ENCODE assay signal across 8 mouse cellular contexts in genomic region chr8:119394097-119394496, GRCm38 (mm10). TPM values are rescaled to one million over a fixed set of nuclear protein-coding genes. Genes with fewer than 3 reads are reported as not detected.
DNase-seq lines count a peak whose midpoint lies in the region; ATAC-seq and TF ChIP-seq lines count a peak whose summit lies in the region.

No protein-coding gene starts in this region.

- peaks cover 9 to 19% of the 10 kb centered on the region in 2 experiments for H3K4me1 ChIP-seq in heart, embryonic 14.5 days (ENCODE audit: control insufficient read depth in 2 of 2, insufficient read depth in 2 of 2, low read length in 2 of 2)
- peaks cover 9% of the 10 kb centered on the region for H3K4me1 ChIP-seq in bone marrow macrophage, adult 2 months (ENCODE audit: control insufficient read depth, insufficient read depth, low read length)
- H3K4me1 ChIP-seq in hindbrain, embryonic 13.5 days (replicated peaks): peaks cover 19% of the 10 kb centered on the region
- peaks cover 9% of the 10 kb centered on the region for H3K4me1 ChIP-seq in midbrain, embryonic 12.5 days

- H3K27ac ChIP-seq in heart, embryonic 14.5 days (replicated peaks in 1 of 2; ENCODE audit: control insufficient read depth in 1 of 2, insufficient read depth in 1 of 2, low read depth in 2 of 2, low read length in 2 of 2): peak overlapping the region; percentile 8 to 89; a peak in 2 of 4 replicates
- H3K27ac ChIP-seq in bone marrow macrophage, adult 2 months (ENCODE audit: insufficient read depth, low read depth, low read length): no peak overlapping the region
- H3K27ac ChIP-seq in hindbrain, embryonic 13.5 days: peak overlapping the region; percentile 94
- peak overlapping the region; percentile 92; the same call in 1 of the 2 replicates for H3K27ac ChIP-seq in midbrain, embryonic 12.5 days (replicated peaks)

- TF ChIP-seq CTCF in bone marrow macrophage, adult 2 months (IDR thresholded peaks at IDR 0.05; ENCODE audit: low read depth, low read length): no peak

- H3K9ac ChIP-seq in heart, embryonic 14.5 days (ENCODE audit: low read length): peak overlapping the region; percentile 91
- H3K9ac ChIP-seq in hindbrain, embryonic 13.5 days: peak overlapping the region; percentile 97
- H3K9ac ChIP-seq in midbrain, embryonic 12.5 days (replicated peaks): peak overlapping the region; percentile 88

- no peak for ATAC-seq in heart, embryonic 14.5 days (ENCODE audit: insufficient number of reproducible peaks, insufficient read depth, low FRiP score, low read depth)
- peak; percentile 11; the same call in 1 of the 2 replicates for ATAC-seq in hindbrain, embryonic 13.5 days (ENCODE audit: low FRiP score)
- no peak for ATAC-seq in midbrain, embryonic 12.5 days (ENCODE audit: low FRiP score, low read depth)

- no peaks in the 10 kb centered on the region for H3K36me3 ChIP-seq in heart, embryonic 14.5 days (ENCODE audit: control insufficient read depth, insufficient read depth, low read length)
- H3K36me3 ChIP-seq in hindbrain, embryonic 13.5 days: peaks cover 9% of the 10 kb centered on the region; the same call in 1 of the 2 replicates
- 0 out of 2 replicates have a peak, but pooled peaks cover 9% of the 10 kb centered on the region for H3K36me3 ChIP-seq in midbrain, embryonic 12.5 days

- 57% methylated on average over 9 of the region's 9 CpGs for WGBS in heart, embryonic 14.5 days
- WGBS in hindbrain, embryonic 13.5 days: 76% methylated on average over 9 of the region's 9 CpGs
- 79% methylated on average over 9 of the region's 9 CpGs for WGBS in midbrain, embryonic 12.5 days

- no peak for TF ChIP-seq POLR2A in bone marrow macrophage, adult 2 months (IDR thresholded peaks at IDR 0.05; ENCODE audit: borderline replicate concordance, low read depth, low read length)

- H3K4me3 ChIP-seq in heart, embryonic 14.5 days (ENCODE audit: control insufficient read depth in 1 of 2, insufficient read depth in 1 of 2, low read depth in 1 of 2, low read length in 2 of 2): peak overlapping the region; percentile 84 to 97
- peak overlapping the region; percentile 83 for H3K4me3 ChIP-seq in bone marrow macrophage, adult 2 months (ENCODE audit: insufficient read depth, low read length)
- peak overlapping the region; percentile 88 for H3K4me3 ChIP-seq in hindbrain, embryonic 13.5 days
- peak overlapping the region; percentile 97 for H3K4me3 ChIP-seq in midbrain, embryonic 12.5 days

- no peak for DNase-seq in heart, postnatal 36 days
- no peak for DNase-seq in left cerebral cortex, postnatal 25 days (ENCODE audit: low spot score in 2 of 2)
- DNase-seq in urinary bladder, postnatal 36 days (ENCODE audit: low spot score in 2 of 2): no peak
- no peak for DNase-seq in left cerebral cortex, postnatal 10 days (ENCODE audit: extremely low spot score in 1 of 2, low spot score in 2 of 2)

- H3K4me2 ChIP-seq in heart, embryonic 14.5 days (ENCODE audit: low read length): peak overlapping the region; percentile 99
- peak overlapping the region; percentile 100 for H3K4me2 ChIP-seq in hindbrain, embryonic 13.5 days
- H3K4me2 ChIP-seq in midbrain, embryonic 12.5 days (replicated peaks): peak overlapping the region; percentile 100

- H3K9me3 ChIP-seq in heart, embryonic 14.5 days (ENCODE audit: control insufficient read depth, low read length): no peaks in the 10 kb centered on the region
- H3K9me3 ChIP-seq in hindbrain, embryonic 13.5 days: no peaks in the 10 kb centered on the region
- H3K9me3 ChIP-seq in midbrain, embryonic 12.5 days: no peaks in the 10 kb centered on the region

- no peaks in the 10 kb centered on the region for H3K27me3 ChIP-seq in heart, embryonic 14.5 days (ENCODE audit: control insufficient read depth, insufficient read depth, low read length)
- H3K27me3 ChIP-seq in hindbrain, embryonic 13.5 days: 0 out of 2 replicates have a peak, but pooled peaks cover 4% of the 10 kb centered on the region
- no peaks in the 10 kb centered on the region for H3K27me3 ChIP-seq in midbrain, embryonic 12.5 days

- intact Hi-C loops in heart, postnatal 36 days (cut with DNase I): no loop called here
- intact Hi-C loops in left cerebral cortex, postnatal 25 days (cut with DNase I): no loop called here
- intact Hi-C loops in left cerebral cortex, postnatal 10 days (cut with DNase I): no loop called here

RNA-seq across cellular contexts. Expression of gene Mlycd, which starts 0.6 kb away (rescaled TPM):
- 25.0 and 25.4 TPM in 2 replicates for polyA plus RNA-seq in heart, embryonic 14.5 days (2014; fragmentation: Nextera tagmentation; extraction: Ambion mirVana)
- total RNA-seq in heart, postnatal 36 days (2021): 100 to 1,000 TPM; 124 to 152 TPM
- polyA plus RNA-seq in bone marrow macrophage, adult 2 months (2012; ENCODE audit: insufficient read depth, insufficient read length, missing spikeins): 14.2 and 14.3 TPM in 2 replicates
- polyA plus RNA-seq in hindbrain, embryonic 13.5 days (2015; fragmentation: Nextera tagmentation; extraction: Ambion mirVana): 14.1 and 14.8 TPM in 2 replicates
- 14.4 and 14.6 TPM in 2 replicates for polyA plus RNA-seq in midbrain, embryonic 12.5 days (2016; fragmentation: Nextera tagmentation; extraction: Ambion mirVana)
- total RNA-seq in left cerebral cortex, postnatal 25 days (2021): 10 to 100 TPM; 28.6 to 30.3 TPM
- total RNA-seq in left cerebral cortex, postnatal 10 days (2021): 10 to 100 TPM; 23.4 to 24.6 TPM

RNA-seq across cellular contexts. Expression of gene Osgin1, which starts 39.8 kb away (rescaled TPM):
- 0.47 and 0.66 TPM in 2 replicates for polyA plus RNA-seq in heart, embryonic 14.5 days (2014; fragmentation: Nextera tagmentation; extraction: Ambion mirVana)
- 1 to 10 TPM; 4.6 to 7.4 TPM for total RNA-seq in heart, postnatal 36 days (2021)
- 33.8 and 34.3 TPM in 2 replicates for polyA plus RNA-seq in bone marrow macrophage, adult 2 months (2012; ENCODE audit: insufficient read depth, insufficient read length, missing spikeins)
- polyA plus RNA-seq in hindbrain, embryonic 13.5 days (2015; fragmentation: Nextera tagmentation; extraction: Ambion mirVana): 0.08 and 0.28 TPM in 2 replicates
- 0.14 and 0.22 TPM in 2 replicates for polyA plus RNA-seq in midbrain, embryonic 12.5 days (2016; fragmentation: Nextera tagmentation; extraction: Ambion mirVana)
- total RNA-seq in left cerebral cortex, postnatal 25 days (2021): 1 to 10 TPM in 1 of 2 experiments, under 1 TPM in 1; 0.55 to 1.0 TPM
- 1 to 10 TPM in 1 of 2 experiments, not detected in 1; 1.2 TPM for total RNA-seq in left cerebral cortex, postnatal 10 days (2021)

RNA-seq across cellular contexts. Expression of gene Hsbp1, which starts 49.8 kb away (rescaled TPM):
- polyA plus RNA-seq in heart, embryonic 14.5 days (2014; fragmentation: Nextera tagmentation; extraction: Ambion mirVana): 336 and 345 TPM in 2 replicates
- 100 to 1,000 TPM; 151 to 152 TPM for total RNA-seq in heart, postnatal 36 days (2021)
- polyA plus RNA-seq in bone marrow macrophage, adult 2 months (2012; ENCODE audit: insufficient read depth, insufficient read length, missing spikeins): 224 and 232 TPM in 2 replicates
- 623 and 628 TPM in 2 replicates for polyA plus RNA-seq in hindbrain, embryonic 13.5 days (2015; fragmentation: Nextera tagmentation; extraction: Ambion mirVana)
- 375 and 391 TPM in 2 replicates for polyA plus RNA-seq in midbrain, embryonic 12.5 days (2016; fragmentation: Nextera tagmentation; extraction: Ambion mirVana)
- 100 to 1,000 TPM; 402 to 432 TPM for total RNA-seq in left cerebral cortex, postnatal 25 days (2021)
- total RNA-seq in left cerebral cortex, postnatal 10 days (2021): 100 to 1,000 TPM; 676 to 711 TPM

RNA-seq across cellular contexts. Expression of gene Necab2, which starts 52.4 kb away (rescaled TPM):
- polyA plus RNA-seq in heart, embryonic 14.5 days (2014; fragmentation: Nextera tagmentation; extraction: Ambion mirVana): 0.27 TPM in 1 of 2 replicates, not detected in the other
- total RNA-seq in heart, postnatal 36 days (2021): not detected
- not detected in 2 replicates for polyA plus RNA-seq in bone marrow macrophage, adult 2 months (2012; ENCODE audit: insufficient read depth, insufficient read length, missing spikeins)
- polyA plus RNA-seq in hindbrain, embryonic 13.5 days (2015; fragmentation: Nextera tagmentation; extraction: Ambion mirVana): 34.5 and 36.4 TPM in 2 replicates
- 26.0 and 35.0 TPM in 2 replicates for polyA plus RNA-seq in midbrain, embryonic 12.5 days (2016; fragmentation: Nextera tagmentation; extraction: Ambion mirVana)
- total RNA-seq in left cerebral cortex, postnatal 25 days (2021): 10 to 100 TPM; 59.0 to 73.8 TPM
- total RNA-seq in left cerebral cortex, postnatal 10 days (2021): 10 to 100 TPM; 51.6 to 63.6 TPM

Comparison
In these comparisons a context has a peak if more than half of its experiments do, and no peak if none do; other contexts are left out.
1. RNA of gene Osgin1, which starts 39.8 kb away (polyA plus RNA-seq): 33.8 to 34.3 TPM in bone marrow macrophage, adult 2 months; 0.47 to 0.66 TPM in heart, embryonic 14.5 days, 0.14 to 0.22 TPM in midbrain, embryonic 12.5 days and 0.08 to 0.28 TPM in hindbrain, embryonic 13.5 days; every median in the first group is over 10 times any median in the second.
2. Peak in every context shown above with its lines, with median percentiles within 50 percentile points of each other: H3K4me2 ChIP-seq, H3K4me3 ChIP-seq and H3K9ac ChIP-seq.